Mouse (Mus musculus) erythroblast, embryonic 14.5 days (primary cell): Measurements from ENCODE around the gene Rap1gap2.

Source experiments
- GATA1 ChIP-seq: IDR thresholded peaks from 2 replicates; pipeline ENCODE4 v1.6.1; 2012; ENCODE audit warnings: low read length, inconsistent platforms, mixed read lengths
- TAL1 ChIP-seq: IDR thresholded peaks from 3 replicates; pipeline ENCODE4 v1.6.1; 2012; ENCODE audit warnings: low read length, inconsistent platforms, mixed read lengths

GRCm38 (mm10) chr11:74516112-74516511 is 94.6 kb downstream of the Rap1gap2 start:
- no peak for TF ChIP-seq TAL1
- no peak for TF ChIP-seq GATA1
